Mouse (Mus musculus) forebrain, embryonic 12.5 days (tissue): Measurements from ENCODE around the gene Hinfp. TPM values are rescaled to one million over a fixed set of nuclear protein-coding genes. Genes with fewer than 3 reads are reported as not detected.

ENCODE experiments used
- ATAC-seq: fragments of 200-750 bp; cut with Nextera tagmentation; 2 replicates; pipeline ENCODE4 v1.8.0; 2017; ENCODE audit warnings: moderate TSS enrichment; ENCODE audit not compliant: low FRiP score
- H3K27ac ChIP-seq: fragments of 300-500 bp; sonication (generic); 2 replicates; pipeline ENCODE4 v1.5.1; 2016; ENCODE audit warnings: mild to moderate bottlenecking
- H3K27me3 ChIP-seq: fragments of 300-500 bp; sonication (generic); 2 replicates; pipeline ENCODE4 v1.6.1; 2016; ENCODE audit warnings: mild to moderate bottlenecking
- H3K36me3 ChIP-seq: fragments of 300-500 bp; sonication (generic); replicated peaks from 2 replicates; pipeline ENCODE4 v1.6.1; 2016; ENCODE audit warnings: mild to moderate bottlenecking
- H3K4me1 ChIP-seq: fragments of 300-500 bp; sonication (generic); 2 replicates; pipeline ENCODE4 v1.6.1; 2016
- H3K4me2 ChIP-seq: fragments of 300-500 bp; sonication (generic); 2 replicates; pipeline ENCODE4 v1.6.1; 2016; ENCODE audit warnings: mild to moderate bottlenecking, moderate library complexity
- H3K4me3 ChIP-seq: fragments of 300-500 bp; sonication (generic); replicated peaks from 2 replicates; pipeline ENCODE4 v1.5.1; 2016; ENCODE audit warnings: mild to moderate bottlenecking
- H3K9ac ChIP-seq: fragments of 300-500 bp; sonication (generic); 2 replicates; pipeline ENCODE4 v1.6.1; 2016; ENCODE audit warnings: mild to moderate bottlenecking
- H3K9me3 ChIP-seq: fragments of 300-500 bp; sonication (generic); 2 replicates; pipeline ENCODE4 v1.6.1; 2016
- WGBS: fragments of 180-500 bp; shearing (Covaris S2); methylation state at CpG from one replicate; pipeline ENCODE4 v1.1.7; 2016; 5-methylcytosine and 5-hydroxymethylcytosine counted together
- polyA plus RNA-seq: library from polyadenylated mRNA; unstranded; fragments of >200 nt; fragmentation: Nextera tagmentation; extraction: Ambion mirVana; gene quantifications from 2 replicates; pipeline ENCODE4 v1.2.1, GENCODE M21; 2016

Gene Hinfp
- polyA plus RNA-seq, 1 experiment from 2014 or later = 35.5 TPM

DNA sequence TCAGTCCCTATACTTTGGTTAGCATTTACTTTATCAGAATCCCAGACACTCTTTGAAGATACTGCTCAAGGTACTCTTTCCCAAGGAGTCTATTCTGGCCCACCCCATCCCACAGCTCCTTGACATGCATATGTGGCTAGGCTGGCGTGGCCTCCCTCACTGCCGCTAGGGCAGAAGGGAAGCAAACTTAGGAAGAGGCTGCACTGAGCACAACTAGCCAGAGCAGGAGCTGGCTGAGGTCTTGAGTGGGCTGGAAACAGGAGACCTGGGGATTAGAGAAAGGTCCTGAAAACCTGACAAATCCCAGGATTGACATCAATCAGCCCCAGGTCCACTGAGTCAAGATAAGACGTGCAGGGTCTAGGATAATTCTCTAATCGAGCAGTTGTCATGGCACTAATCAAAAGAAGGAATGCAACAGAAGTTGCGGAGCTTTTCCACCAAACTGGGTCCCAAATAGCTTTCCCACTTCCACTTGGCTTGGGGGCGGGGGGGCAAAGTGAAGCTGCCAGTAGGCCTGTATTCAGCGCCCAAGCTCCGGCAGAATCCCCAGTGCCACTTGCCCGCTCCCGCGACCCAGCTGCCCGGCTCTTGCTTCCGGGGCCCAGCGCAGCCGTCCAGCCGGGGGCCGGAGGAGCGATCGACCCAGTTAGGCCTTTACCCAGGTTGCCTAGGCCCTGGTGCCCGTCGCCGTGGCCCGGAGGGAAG is 38.0 kb downstream of the Hinfp start:
- Histone ChIP-seq H3K4me1 (peaks cover 27% of the 10 kb centered on the region), H3K9ac (peak overlapping the region; percentile 70), H3K4me2 (peak overlapping the region; percentile 68), H3K27me3 (peaks cover 4% of the 10 kb centered on the region; the same call in 1 of the 2 replicates), H3K27ac (peak overlapping the region; percentile 66), H3K36me3 (no peaks in the 10 kb centered on the region), H3K4me3 (peak overlapping the region; percentile 44), H3K9me3 (peaks cover 4% of the 10 kb centered on the region; the same call in 1 of the 2 replicates)
- ATAC-seq = peak; percentile 58; the same call in 1 of the 2 replicates
- WGBS = 9% methylated on average over 23 of the region's 23 CpGs

DNA sequence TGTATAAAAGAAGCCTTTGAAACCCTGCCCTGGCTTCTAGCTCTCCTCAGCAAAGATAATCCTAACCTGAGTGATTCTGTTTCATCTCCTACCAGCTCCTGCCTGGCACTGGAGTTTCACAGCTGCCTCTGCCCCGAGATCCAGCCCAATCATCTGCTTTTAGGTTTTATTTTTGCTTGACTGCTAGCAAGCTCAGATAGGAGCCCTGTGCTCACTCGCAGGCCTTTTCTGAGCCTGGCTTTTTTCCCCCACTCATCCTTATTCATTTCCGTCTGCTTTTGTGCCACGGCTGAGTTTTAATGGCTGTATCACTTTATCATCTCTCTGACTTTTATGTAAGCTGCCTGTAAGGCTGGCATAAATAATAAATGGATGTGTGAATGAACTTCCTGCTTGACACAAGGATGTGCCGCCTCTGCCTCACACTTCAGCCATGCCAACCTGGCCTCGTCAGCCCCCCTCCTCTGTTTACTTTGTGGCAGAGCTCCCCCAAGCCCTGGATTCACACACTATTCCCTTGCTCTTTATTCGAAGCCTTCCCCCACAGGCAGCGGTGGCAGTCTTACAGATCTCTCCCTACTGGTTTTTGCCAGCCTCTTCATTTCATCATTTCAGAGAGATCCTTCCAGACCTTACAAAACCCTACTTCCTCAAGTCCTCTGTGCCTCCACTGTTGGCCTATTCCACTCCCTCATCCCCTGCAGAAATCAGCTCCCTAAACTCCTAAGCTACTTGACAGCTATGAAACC is 38.8 kb downstream of the Hinfp start:
- 70% methylated on average over 8 of the region's 8 CpGs for WGBS
- no peak overlapping the region for H3K9ac ChIP-seq
- H3K4me1 ChIP-seq = peaks cover 27% of the 10 kb centered on the region
- H3K27me3 ChIP-seq = peaks cover 6% of the 10 kb centered on the region; the same call in 1 of the 2 replicates
- ATAC-seq = no peak
- peaks cover 4% of the 10 kb centered on the region; the same call in 1 of the 2 replicates for H3K9me3 ChIP-seq
- H3K27ac ChIP-seq = no peak overlapping the region
- no peak overlapping the region for H3K4me2 ChIP-seq
- H3K4me3 ChIP-seq = no peak overlapping the region
- H3K36me3 ChIP-seq = no peaks in the 10 kb centered on the region

DNA sequence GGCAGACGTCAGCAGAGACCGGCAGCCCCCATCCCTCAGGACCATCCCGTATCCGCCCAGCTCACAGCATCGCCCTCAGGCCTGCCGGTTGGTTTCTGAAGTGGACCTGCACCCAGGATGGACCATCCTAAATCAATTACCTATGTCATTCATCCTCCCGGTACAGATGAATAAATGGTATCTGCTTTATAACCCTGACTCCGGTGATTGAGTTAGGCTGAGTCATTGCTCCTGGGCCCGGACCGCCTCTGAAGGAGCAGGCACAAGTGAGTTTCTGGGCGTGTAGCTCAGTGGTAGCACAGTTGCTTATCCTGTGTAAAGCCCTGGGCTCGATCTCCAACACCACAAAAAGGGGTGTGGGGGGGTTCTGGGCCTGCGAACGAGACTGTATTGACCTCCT is 44.1 kb downstream of the Hinfp start:
- H3K4me3 ChIP-seq = no peak overlapping the region

DNA sequence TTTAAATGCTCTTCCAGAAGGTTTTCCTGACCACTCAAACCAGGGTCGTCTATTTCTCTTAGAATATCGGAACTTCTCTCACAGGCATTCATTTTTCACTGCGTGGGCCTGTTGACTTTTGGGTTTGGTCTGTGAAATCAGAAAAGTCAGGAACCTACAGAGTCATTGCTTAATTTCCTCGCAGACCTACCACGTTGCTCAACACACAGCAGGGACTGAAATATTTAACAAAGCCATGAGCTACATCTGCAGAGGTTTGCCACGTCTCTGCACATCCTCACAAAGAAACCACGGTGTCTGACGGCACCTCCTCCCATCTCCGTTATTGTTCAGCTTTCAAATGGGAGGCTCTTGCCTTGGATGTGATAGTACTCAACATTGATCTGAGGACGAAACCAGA is 46.5 kb downstream of the Hinfp start:
- no peaks in the 10 kb centered on the region for H3K9me3 ChIP-seq
- H3K4me1 ChIP-seq = peaks cover 26% of the 10 kb centered on the region
- 82% methylated on average over 10 of the region's 10 CpGs for WGBS
- H3K27ac ChIP-seq = no peak overlapping the region
- no peak overlapping the region for H3K4me3 ChIP-seq
- ATAC-seq = no peak
- no peak overlapping the region for H3K9ac ChIP-seq
- H3K27me3 ChIP-seq = 0 out of 2 replicates have a peak, but pooled peaks cover 2% of the 10 kb centered on the region
- H3K4me2 ChIP-seq = no peak overlapping the region
- no peaks in the 10 kb centered on the region for H3K36me3 ChIP-seq

More for the DNA sequence above, 44.1 kb downstream of the Hinfp start:
- Histone ChIP-seq H3K9ac (no peak overlapping the region), H3K9me3 (no peaks in the 10 kb centered on the region), H3K4me1 (peaks cover 12% of the 10 kb centered on the region), H3K27ac (no peak overlapping the region), H3K27me3 (0 out of 2 replicates have a peak, but pooled peaks cover 2% of the 10 kb centered on the region), H3K36me3 (no peaks in the 10 kb centered on the region), H3K4me2 (no peak overlapping the region)
- 87% methylated on average over 14 of the region's 14 CpGs for WGBS
- ATAC-seq = no peak

DNA sequence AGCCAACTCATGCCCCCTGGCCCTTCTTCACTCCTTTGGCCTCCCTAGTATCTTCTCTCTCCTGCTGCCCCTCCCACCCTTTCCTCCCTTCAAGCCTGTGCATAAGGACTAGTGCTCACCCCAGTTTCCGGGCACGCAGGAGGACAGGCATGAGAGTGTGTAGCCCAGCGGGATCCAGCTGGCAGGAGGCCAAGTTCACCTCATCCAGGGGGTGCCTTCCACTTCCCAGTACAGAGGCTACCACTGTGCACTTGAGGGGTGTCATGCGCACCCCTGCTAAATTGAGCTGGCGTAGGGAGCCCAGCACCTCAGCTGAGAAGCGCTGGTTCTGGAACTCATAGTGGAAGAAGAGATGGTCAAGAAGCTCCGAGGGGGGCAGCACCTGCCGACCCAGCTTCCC is 49.3 kb downstream of the Hinfp start:
- Histone ChIP-seq H3K27me3 (0 out of 2 replicates have a peak, but pooled peaks cover 4% of the 10 kb centered on the region), H3K9me3 (no peaks in the 10 kb centered on the region), H3K9ac (no peak overlapping the region), H3K4me3 (no peak overlapping the region), H3K4me2 (no peak overlapping the region), H3K36me3 (no peaks in the 10 kb centered on the region), H3K4me1 (peaks cover 43% of the 10 kb centered on the region), H3K27ac (peak overlapping the region; percentile 91; the same call in 1 of the 2 replicates)
- 81% methylated on average over 8 of the region's 8 CpGs for WGBS
- no peak for ATAC-seq

DNA sequence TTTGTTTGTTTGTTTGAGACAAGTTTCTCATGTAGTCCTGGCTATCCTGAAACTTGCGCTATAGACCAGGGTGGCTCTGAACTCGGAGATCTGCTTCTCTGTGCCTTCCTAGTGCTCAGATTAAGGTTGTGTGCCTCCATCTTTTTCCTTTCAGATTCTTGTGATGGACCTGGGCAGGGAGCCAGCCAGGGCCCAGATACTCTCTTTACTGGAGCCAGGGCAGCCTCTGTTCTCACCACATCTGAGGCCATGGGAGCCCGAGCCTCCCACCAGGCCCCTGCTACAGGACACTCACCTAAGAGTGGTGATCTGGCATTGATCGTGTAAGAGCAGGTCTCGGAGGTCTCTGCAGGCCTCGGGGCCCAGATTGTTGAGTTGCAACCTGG is 50.3 kb downstream of the Hinfp start:
- ATAC-seq = peak; percentile 21; the same call in 1 of the 2 replicates
- WGBS = 39% methylated on average over 6 of the region's 6 CpGs
- Histone ChIP-seq H3K36me3 (no peaks in the 10 kb centered on the region), H3K9ac (peak overlapping the region; percentile 14; the same call in 1 of the 2 replicates), H3K4me2 (peak overlapping the region; percentile 2), H3K27me3 (0 out of 2 replicates have a peak, but pooled peaks cover 4% of the 10 kb centered on the region), H3K9me3 (no peaks in the 10 kb centered on the region), H3K4me1 (peaks cover 51% of the 10 kb centered on the region), H3K4me3 (no peak overlapping the region), H3K27ac (peak overlapping the region; percentile 91)

DNA sequence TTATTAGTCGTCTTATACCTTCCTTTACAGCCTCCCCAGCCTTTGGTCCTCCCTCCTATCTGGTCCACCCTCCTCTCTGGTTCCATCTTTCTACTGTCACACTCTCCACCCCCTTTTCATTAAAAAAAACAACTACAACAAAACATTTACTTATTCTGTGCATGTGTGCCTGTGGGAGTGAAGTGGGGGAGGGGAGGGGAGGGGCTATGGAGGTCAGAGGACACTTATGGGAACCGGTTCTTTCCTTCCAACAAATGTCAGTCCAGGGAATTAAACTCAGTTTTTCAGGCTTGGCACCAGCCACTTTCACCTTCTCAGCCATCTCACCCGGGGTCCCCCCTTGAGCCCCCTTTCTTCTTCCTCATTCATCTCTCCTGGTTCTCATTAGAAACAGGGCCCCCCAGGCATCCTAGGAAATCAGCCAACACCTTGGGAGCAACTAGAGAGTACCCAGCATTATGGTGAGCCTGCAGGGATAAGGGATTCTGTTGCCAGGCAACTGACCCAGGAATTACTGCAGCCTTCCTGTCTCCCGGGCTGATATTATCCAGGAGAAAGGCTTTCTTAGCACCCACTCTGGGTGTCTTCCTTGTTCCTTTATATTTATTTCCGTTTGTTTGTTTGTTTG is 50.8 kb downstream of the Hinfp start:
- peaks cover 56% of the 10 kb centered on the region for H3K4me1 ChIP-seq
- peak; percentile 79 for ATAC-seq
- no peaks in the 10 kb centered on the region for H3K9me3 ChIP-seq
- no peaks in the 10 kb centered on the region for H3K36me3 ChIP-seq
- peak overlapping the region; percentile 2 for H3K4me2 ChIP-seq
- H3K4me3 ChIP-seq = no peak overlapping the region
- H3K9ac ChIP-seq = 0 out of 2 replicates have a peak overlapping the region, but pooled peaks have one; percentile 14
- 5% methylated on average over 5 of the region's 5 CpGs for WGBS
- H3K27me3 ChIP-seq = 0 out of 2 replicates have a peak, but pooled peaks cover 4% of the 10 kb centered on the region
- peak overlapping the region; percentile 91 for H3K27ac ChIP-seq

DNA sequence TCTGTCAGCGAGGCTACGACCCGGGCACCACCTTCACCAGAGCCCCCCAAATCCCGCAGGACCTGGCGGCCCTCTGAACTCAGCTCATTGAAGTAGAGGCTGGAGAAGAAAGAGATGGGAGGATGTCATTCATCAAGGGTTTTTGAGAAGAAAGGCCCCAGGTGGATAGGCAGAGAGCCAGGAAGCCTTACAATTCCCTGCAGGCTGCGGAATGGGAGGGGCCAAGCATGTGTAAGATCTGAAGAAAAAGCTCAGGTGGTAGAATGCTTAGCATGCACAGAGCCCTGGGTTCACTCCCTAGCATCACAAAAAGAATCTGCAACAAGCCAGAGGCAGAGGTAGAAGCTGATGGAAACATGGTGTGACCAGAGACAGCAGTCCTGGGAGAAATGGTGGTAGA is 52.0 kb downstream of the Hinfp start:
- H3K36me3 ChIP-seq = no peaks in the 10 kb centered on the region
- H3K27ac ChIP-seq = peak overlapping the region; percentile 91
- peaks cover 14% of the 10 kb centered on the region; the same call in 1 of the 2 replicates for H3K27me3 ChIP-seq
- peak overlapping the region; percentile 2; the same call in 1 of the 2 replicates for H3K4me2 ChIP-seq
- H3K4me3 ChIP-seq = no peak overlapping the region
- WGBS = 77% methylated on average over 6 of the region's 6 CpGs
- no peak for ATAC-seq
- no peak overlapping the region for H3K9ac ChIP-seq
- H3K9me3 ChIP-seq = no peaks in the 10 kb centered on the region
- H3K4me1 ChIP-seq = peaks cover 57% of the 10 kb centered on the region

DNA sequence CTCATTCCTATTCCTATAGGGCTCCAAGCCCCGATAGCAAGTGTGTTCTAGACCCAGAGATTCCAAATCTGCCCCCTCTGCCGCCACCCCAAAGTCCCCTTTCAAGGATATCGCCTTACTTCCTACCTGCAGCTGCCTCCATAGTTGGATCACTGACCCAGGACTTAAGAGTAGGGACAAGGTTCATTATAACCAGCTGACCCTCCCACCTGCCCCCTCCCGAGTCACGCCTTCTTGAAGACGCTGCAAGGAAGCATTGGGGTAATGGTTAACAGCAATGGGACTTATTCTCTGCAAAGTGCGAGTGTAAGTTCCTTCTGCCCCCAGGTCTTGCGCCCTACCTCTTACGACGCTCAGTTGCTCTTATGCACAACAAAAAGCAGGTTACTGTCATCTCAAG is 54.2 kb downstream of the Hinfp start, which contains the start of gene Pdzd3:
Pdzd3 (minus strand) TSS at position 158 of the 400 bp plus-strand sequence.
- Histone ChIP-seq H3K27me3 (peaks cover 18% of the 10 kb centered on the region; the same call in 1 of the 2 replicates), H3K36me3 (no peaks in the 10 kb centered on the region), H3K4me1 (peaks cover 55% of the 10 kb centered on the region), H3K27ac (no peak within 1 kb of the TSS), H3K4me3 (no peak within 1 kb of the TSS), H3K9me3 (no peaks in the 10 kb centered on the region), H3K4me2 (no peak within 1 kb of the TSS), H3K9ac (no peak within 1 kb of the TSS)
- ATAC-seq = no peak
- WGBS = 84% methylated on average over 10 of the region's 10 CpGs

DNA sequence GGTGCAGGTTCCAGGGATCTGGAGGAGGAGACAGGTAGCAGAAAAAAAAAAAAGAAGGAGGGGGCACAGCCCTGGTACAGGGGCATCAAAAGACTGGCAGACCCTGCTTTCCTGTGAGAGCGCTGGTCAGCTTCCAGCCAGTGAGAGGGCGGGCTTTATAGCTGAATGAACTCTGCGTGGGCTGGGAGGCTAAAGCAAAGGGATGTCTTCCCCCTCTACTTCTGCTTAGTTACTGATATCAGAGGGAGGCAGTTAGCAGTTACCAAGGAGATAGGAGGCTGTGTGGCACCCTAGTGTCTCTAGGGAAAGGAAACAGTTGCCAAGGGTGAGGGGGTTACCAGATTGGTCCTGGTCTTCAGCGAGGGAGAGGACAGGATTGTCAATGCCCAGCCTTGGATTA is 55.0 kb downstream of the Hinfp start:
- peaks cover 46% of the 10 kb centered on the region for H3K4me1 ChIP-seq
- H3K9me3 ChIP-seq = no peaks in the 10 kb centered on the region
- H3K9ac ChIP-seq = no peak overlapping the region
- no peak overlapping the region for H3K27ac ChIP-seq
- H3K27me3 ChIP-seq = peaks cover 18% of the 10 kb centered on the region; the same call in 1 of the 2 replicates
- WGBS = 55% methylated on average over 4 of the region's 4 CpGs
- H3K4me2 ChIP-seq = no peak overlapping the region
- no peak overlapping the region for H3K4me3 ChIP-seq
- H3K36me3 ChIP-seq = no peaks in the 10 kb centered on the region
- no peak for ATAC-seq

DNA sequence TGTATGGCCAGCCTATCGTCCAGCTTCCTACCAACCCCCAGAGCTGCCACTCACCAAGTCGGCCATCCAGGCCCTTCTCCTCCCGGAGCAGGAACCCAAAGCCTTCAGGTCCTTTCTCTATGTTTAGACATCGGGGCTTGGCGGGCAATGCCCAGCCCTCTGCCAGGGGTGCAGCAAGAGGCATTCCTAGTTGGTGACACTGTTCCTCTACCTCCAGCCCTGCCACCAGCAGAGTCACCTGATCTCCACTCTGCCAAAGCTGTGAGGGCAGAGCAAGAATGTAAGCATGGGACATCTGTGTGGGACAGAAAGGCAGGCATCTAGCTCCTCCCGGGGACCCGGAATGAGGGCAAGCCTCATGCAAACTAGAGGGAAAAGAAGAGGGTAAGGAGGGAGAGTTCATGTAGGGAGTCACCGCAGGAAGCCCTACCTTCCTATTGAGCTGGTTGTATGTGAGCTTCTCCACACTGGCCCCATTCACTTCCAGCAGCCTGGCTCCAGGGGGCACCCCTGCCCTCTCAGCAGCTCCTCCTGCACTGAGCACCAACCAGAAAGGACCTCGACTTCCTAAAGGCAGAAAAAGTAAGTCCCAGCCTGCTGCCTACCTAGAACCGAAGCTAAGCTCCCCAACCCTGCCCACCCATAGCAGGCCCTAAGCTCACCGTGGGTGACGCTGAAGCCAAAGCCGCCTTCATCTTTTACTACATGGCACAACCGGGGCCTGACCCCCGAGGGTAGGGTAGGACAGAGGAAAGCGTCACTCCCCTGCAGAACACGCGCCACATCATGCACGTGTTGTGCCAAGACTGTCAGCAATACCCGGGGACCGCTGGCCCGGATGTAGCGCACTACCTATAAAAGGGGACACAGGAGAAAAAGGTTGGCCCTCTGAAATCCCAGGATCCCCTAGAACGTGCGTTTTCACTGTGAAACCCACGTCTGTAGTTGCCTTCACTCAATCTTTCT is 56.0 kb downstream of the Hinfp start:
- H3K4me2 ChIP-seq = peak overlapping the region; percentile 10; the same call in 1 of the 2 replicates
- H3K9me3 ChIP-seq = no peaks in the 10 kb centered on the region
- H3K9ac ChIP-seq = no peak overlapping the region
- ATAC-seq = peak; percentile 83
- no peak overlapping the region for H3K27ac ChIP-seq
- H3K27me3 ChIP-seq = peaks cover 18% of the 10 kb centered on the region; the same call in 1 of the 2 replicates
- no peak overlapping the region for H3K4me3 ChIP-seq
- no peaks in the 10 kb centered on the region for H3K36me3 ChIP-seq
- peaks cover 36% of the 10 kb centered on the region for H3K4me1 ChIP-seq
- WGBS = 43% methylated on average over 26 of the region's 26 CpGs
